Mouse (Mus musculus): ENCODE data around the gene Btbd1.

DNA sequence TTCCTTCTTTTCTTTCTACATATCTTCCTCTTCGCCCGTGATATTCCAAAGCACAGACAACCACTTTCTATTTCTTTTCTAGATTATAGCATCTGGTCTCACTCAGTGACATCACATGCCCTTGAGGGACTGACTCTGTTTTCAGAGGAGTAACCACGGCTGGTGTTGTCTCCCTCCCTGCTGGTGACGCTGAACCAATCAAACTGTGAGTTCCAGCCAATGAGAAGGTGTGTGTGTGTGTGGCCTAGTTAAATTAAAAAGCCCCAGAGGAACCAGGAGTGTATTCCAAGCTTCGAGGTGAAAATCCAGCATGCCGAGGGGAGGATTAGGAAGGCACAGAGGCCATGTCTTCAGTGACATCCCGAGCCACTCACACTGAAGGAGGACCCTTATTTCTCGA lies 17.8 kb upstream of the Btbd1 start:
- TF ChIP-seq CTCF (IDR thresholded peaks at IDR 0.05; ENCODE audit: low read depth, low read length) (no peak), POLR2A (IDR thresholded peaks at IDR 0.05; ENCODE audit: extremely low read depth, insufficient read depth, low read length) (no peak)

Data from liver, adult 2 months (tissue).